Comparison of ENCODE assay signal across 12 mouse cellular contexts in genomic region chr19:6925611-6926329, GRCm38 (mm10). TPM values are rescaled to one million over a fixed set of nuclear protein-coding genes. Genes with fewer than 3 reads are reported as not detected.
A peak's percentile ranks its signal among the peaks of the same experiment; 100 is the strongest.
DNase-seq lines count a peak whose midpoint lies in the region; ATAC-seq and TF ChIP-seq lines count a peak whose summit lies in the region.
"Had no signal": no experiment of that assay in that cellular context is flagged by ENCODE, and none has a peak within 500 bp of the region (broad histone marks: within the 10 kb centered on the region; RNA-seq: fewer than 3 reads in every experiment).

No protein-coding gene starts in this region.

- peak; percentile 89 for DNase-seq in heart, adult 11 months
- DNase-seq in heart, adult 9 months (ENCODE audit: low spot score in 2 of 2): no peak
- DNase-seq in midbrain, embryonic 10.5 days (ENCODE audit: low spot score): no peak
- DNase-seq in limb, embryonic 10.5 days (ENCODE audit: low spot score): no peak
- DNase-seq in gastrocnemius, adult 2 months: no peak
- DNase-seq in right cerebral cortex, postnatal 10 days (ENCODE audit: low spot score in 2 of 2): no peak
- DNase-seq: cerebellum, adult 9-10 months; gastrocnemius, postnatal 10 days had no signal

- H3K36me3 ChIP-seq in midbrain, embryonic 10.5 days: no peaks in the 10 kb centered on the region
- H3K36me3 ChIP-seq in midbrain, embryonic 15.5 days (replicated peaks): no peaks in the 10 kb centered on the region
- H3K36me3 ChIP-seq in limb, embryonic 10.5 days: no peaks in the 10 kb centered on the region
- H3K36me3 ChIP-seq in stomach, embryonic 16.5 days (ENCODE audit: control insufficient read depth, insufficient read depth, low read length): no peaks in the 10 kb centered on the region

- peaks cover 54% of the 10 kb centered on the region for H3K4me1 ChIP-seq in midbrain, embryonic 10.5 days
- H3K4me1 ChIP-seq in midbrain, embryonic 15.5 days: peaks cover 23% of the 10 kb centered on the region
- peaks cover 37% of the 10 kb centered on the region for H3K4me1 ChIP-seq in limb, embryonic 10.5 days
- H3K4me1 ChIP-seq in stomach, embryonic 16.5 days (ENCODE audit: control insufficient read depth, insufficient read depth, low read length): peaks cover 18% of the 10 kb centered on the region

- ATAC-seq in midbrain, embryonic 15.5 days (replicated peaks): no peak
- no peak for ATAC-seq in stomach, embryonic 16.5 days (ENCODE audit: insufficient read depth, low FRiP score)

- TF ChIP-seq CTCF in gastrocnemius, adult 2 months (IDR thresholded peaks at IDR 0.05): no peak

- H3K9ac ChIP-seq in midbrain, embryonic 15.5 days: no peak overlapping the region
- H3K9ac ChIP-seq in stomach, embryonic 16.5 days (ENCODE audit: low read length): peak overlapping the region; percentile 60

- WGBS in midbrain, embryonic 10.5 days: 5% methylated on average over 40 of the region's 40 CpGs
- WGBS in midbrain, embryonic 15.5 days: 5% methylated on average over 40 of the region's 40 CpGs
- 6% methylated on average over 40 of the region's 40 CpGs for WGBS in limb, embryonic 10.5 days
- WGBS in stomach, embryonic 16.5 days: 16% methylated on average over 40 of the region's 40 CpGs

- H3K27me3 ChIP-seq in midbrain, embryonic 10.5 days (ENCODE audit: low read depth, poor library complexity, severe bottlenecking): peaks cover 87% of the 10 kb centered on the region
- H3K27me3 ChIP-seq in midbrain, embryonic 15.5 days (replicated peaks): peaks cover 72% of the 10 kb centered on the region
- H3K27me3 ChIP-seq in limb, embryonic 10.5 days (ENCODE audit: low read depth, poor library complexity, severe bottlenecking): peaks cover 87% of the 10 kb centered on the region
- H3K27me3 ChIP-seq in stomach, embryonic 16.5 days (ENCODE audit: control insufficient read depth, insufficient read depth, low read length): peaks cover 46% of the 10 kb centered on the region

- no peak overlapping the region for H3K27ac ChIP-seq in midbrain, embryonic 10.5 days (replicated peaks)
- no peak overlapping the region for H3K27ac ChIP-seq in midbrain, embryonic 15.5 days
- H3K27ac ChIP-seq in limb, embryonic 10.5 days: 0 out of 2 replicates have a peak overlapping the region, but pooled peaks have one; percentile 12
- H3K27ac ChIP-seq in stomach, embryonic 16.5 days (ENCODE audit: low read length): peak overlapping the region; percentile 84
- no peak overlapping the region for H3K27ac ChIP-seq in gastrocnemius, adult 2 months

- no peaks in the 10 kb centered on the region; the same call in 1 of the 2 replicates for H3K9me3 ChIP-seq in midbrain, embryonic 10.5 days (replicated peaks)
- no peaks in the 10 kb centered on the region for H3K9me3 ChIP-seq in midbrain, embryonic 15.5 days
- 0 out of 2 replicates have a peak, but pooled peaks cover 3% of the 10 kb centered on the region for H3K9me3 ChIP-seq in limb, embryonic 10.5 days (replicated peaks)
- H3K9me3 ChIP-seq in stomach, embryonic 16.5 days (replicated peaks; ENCODE audit: control insufficient read depth, low read length): no peaks in the 10 kb centered on the region; the same call in 1 of the 2 replicates

- no peak overlapping the region for H3K4me2 ChIP-seq in midbrain, embryonic 15.5 days
- peak overlapping the region; percentile 41 for H3K4me2 ChIP-seq in stomach, embryonic 16.5 days (ENCODE audit: low read depth, low read length)

- intact Hi-C loops in gastrocnemius, adult 2 months (cut with DNase I): loop anchor here (2.0 kb wide), 1 partner anchor 43 kb away; no protein-coding TSS in a partner anchor

- H3K4me3 ChIP-seq in midbrain, embryonic 10.5 days: peak overlapping the region; percentile 24
- H3K4me3 ChIP-seq in midbrain, embryonic 15.5 days: no peak overlapping the region
- H3K4me3 ChIP-seq in limb, embryonic 10.5 days: peak overlapping the region; percentile 27
- H3K4me3 ChIP-seq in stomach, embryonic 16.5 days (replicated peaks; ENCODE audit: low read length): peak overlapping the region; percentile 24
- no peak overlapping the region for H3K4me3 ChIP-seq in gastrocnemius, adult 2 months

RNA-seq across cellular contexts. Expression of gene Catsperz, which starts 0.6 kb away (rescaled TPM):
- 0.35 and 0.43 TPM in 2 replicates for polyA plus RNA-seq in midbrain, embryonic 10.5 days (2016; fragmentation: Nextera tagmentation; extraction: Ambion mirVana)
- polyA plus RNA-seq in midbrain, embryonic 15.5 days (2015; fragmentation: Nextera tagmentation; extraction: Ambion mirVana): 1.1 and 1.3 TPM in 2 replicates
- 0.76 and 0.93 TPM in 2 replicates for polyA plus RNA-seq in limb, embryonic 10.5 days (2016; fragmentation: Nextera tagmentation; extraction: Ambion mirVana)
- polyA plus RNA-seq in stomach, embryonic 16.5 days (2015; fragmentation: Nextera tagmentation; extraction: Ambion mirVana): 1.8 and 2.8 TPM in 2 replicates
- total RNA-seq in gastrocnemius, adult 2 months (2021): not detected
- total RNA-seq: gastrocnemius, postnatal 10 days; megakaryocyte-erythroid progenitor cell, adult 5-6 weeks had no signal

RNA-seq across cellular contexts. Expression of gene Esrra, which starts 4.2 kb away (rescaled TPM):
- polyA plus RNA-seq in midbrain, embryonic 10.5 days (2016; fragmentation: Nextera tagmentation; extraction: Ambion mirVana): 8.9 and 9.5 TPM in 2 replicates
- 16.2 and 18.9 TPM in 2 replicates for polyA plus RNA-seq in midbrain, embryonic 15.5 days (2015; fragmentation: Nextera tagmentation; extraction: Ambion mirVana)
- 6.2 and 7.0 TPM in 2 replicates for polyA plus RNA-seq in limb, embryonic 10.5 days (2016; fragmentation: Nextera tagmentation; extraction: Ambion mirVana)
- 17.8 and 18.0 TPM in 2 replicates for polyA plus RNA-seq in stomach, embryonic 16.5 days (2015; fragmentation: Nextera tagmentation; extraction: Ambion mirVana)
- 100 to 1,000 TPM in 1 of 2 experiments, 10 to 100 TPM in 1; 80.0 to 108 TPM for total RNA-seq in gastrocnemius, adult 2 months (2021)

RNA-seq across cellular contexts. Expression of gene Kcnk4, which starts 8.5 kb away (rescaled TPM):
- 0.11 TPM in 1 of 2 replicates, not detected in the other for polyA plus RNA-seq in midbrain, embryonic 10.5 days (2016; fragmentation: Nextera tagmentation; extraction: Ambion mirVana)
- 4.7 and 5.0 TPM in 2 replicates for polyA plus RNA-seq in midbrain, embryonic 15.5 days (2015; fragmentation: Nextera tagmentation; extraction: Ambion mirVana)
- polyA plus RNA-seq in limb, embryonic 10.5 days (2016; fragmentation: Nextera tagmentation; extraction: Ambion mirVana): 0.11 TPM in 1 of 2 replicates, not detected in the other
- 0.68 and 0.79 TPM in 2 replicates for polyA plus RNA-seq in stomach, embryonic 16.5 days (2015; fragmentation: Nextera tagmentation; extraction: Ambion mirVana)
- total RNA-seq in gastrocnemius, adult 2 months (2021): not detected
- total RNA-seq: gastrocnemius, postnatal 10 days; megakaryocyte-erythroid progenitor cell, adult 5-6 weeks had no signal
- polyA plus RNA-seq: large intestine, adult 2 months had no signal

RNA-seq across cellular contexts. Expression of gene Prdx5, which starts 15.9 kb away (rescaled TPM):
- polyA plus RNA-seq in midbrain, embryonic 10.5 days (2016; fragmentation: Nextera tagmentation; extraction: Ambion mirVana): 169 and 180 TPM in 2 replicates
- 325 and 351 TPM in 2 replicates for polyA plus RNA-seq in midbrain, embryonic 15.5 days (2015; fragmentation: Nextera tagmentation; extraction: Ambion mirVana)
- 122 and 131 TPM in 2 replicates for polyA plus RNA-seq in limb, embryonic 10.5 days (2016; fragmentation: Nextera tagmentation; extraction: Ambion mirVana)
- 291 and 307 TPM in 2 replicates for polyA plus RNA-seq in stomach, embryonic 16.5 days (2015; fragmentation: Nextera tagmentation; extraction: Ambion mirVana)
- total RNA-seq in gastrocnemius, adult 2 months (2021): 100 to 1,000 TPM; 177 to 270 TPM

RNA-seq across cellular contexts. Expression of gene Bad, which starts 15.9 kb away (rescaled TPM):
- 66.6 and 69.8 TPM in 2 replicates for polyA plus RNA-seq in midbrain, embryonic 10.5 days (2016; fragmentation: Nextera tagmentation; extraction: Ambion mirVana)
- 93.9 and 96.1 TPM in 2 replicates for polyA plus RNA-seq in midbrain, embryonic 15.5 days (2015; fragmentation: Nextera tagmentation; extraction: Ambion mirVana)
- 51.8 and 55.3 TPM in 2 replicates for polyA plus RNA-seq in limb, embryonic 10.5 days (2016; fragmentation: Nextera tagmentation; extraction: Ambion mirVana)
- polyA plus RNA-seq in stomach, embryonic 16.5 days (2015; fragmentation: Nextera tagmentation; extraction: Ambion mirVana): 87.1 and 89.0 TPM in 2 replicates
- 10 to 100 TPM; 10.8 to 14.4 TPM for total RNA-seq in gastrocnemius, adult 2 months (2021)

Comparison
In these comparisons a context has a peak if more than half of its experiments do, and no peak if none do; other contexts are left out.
1. H3K4me3 ChIP-seq: peak in midbrain, embryonic 10.5 days (single experiment), limb, embryonic 10.5 days (single experiment) and stomach, embryonic 16.5 days (single experiment); none in midbrain, embryonic 15.5 days (single experiment) and gastrocnemius, adult 2 months (single experiment).
2. H3K27ac ChIP-seq: peak in limb, embryonic 10.5 days (single experiment) and stomach, embryonic 16.5 days (single experiment); none in midbrain, embryonic 10.5 days (single experiment), midbrain, embryonic 15.5 days (single experiment) and gastrocnemius, adult 2 months (single experiment).